Mouse (Mus musculus) heart, adult 18-20 months (tissue): ENCODE data around the gene Thbs2. TPM values are rescaled to one million over a fixed set of nuclear protein-coding genes. Genes with fewer than 3 reads are reported as not detected.
A peak's percentile ranks its signal among the peaks of the same experiment; 100 is the strongest.

Experiments
- DNase-seq, 2 experiments: peaks; one replicate each; pipeline ENCODE4 v3.0.0; 2021 to 2022; ENCODE audit warnings: mixed read lengths in 1 of 2
- total RNA-seq, 2 experiments: library from RNA; stranded (reverse); gene quantifications; 2 replicates each; pipeline ENCODE4 v1.2.3; 2021

The Thbs2 gene
- total RNA-seq, 2 experiments from 2014 or later = 11.1 to 11.2 TPM

DNA sequence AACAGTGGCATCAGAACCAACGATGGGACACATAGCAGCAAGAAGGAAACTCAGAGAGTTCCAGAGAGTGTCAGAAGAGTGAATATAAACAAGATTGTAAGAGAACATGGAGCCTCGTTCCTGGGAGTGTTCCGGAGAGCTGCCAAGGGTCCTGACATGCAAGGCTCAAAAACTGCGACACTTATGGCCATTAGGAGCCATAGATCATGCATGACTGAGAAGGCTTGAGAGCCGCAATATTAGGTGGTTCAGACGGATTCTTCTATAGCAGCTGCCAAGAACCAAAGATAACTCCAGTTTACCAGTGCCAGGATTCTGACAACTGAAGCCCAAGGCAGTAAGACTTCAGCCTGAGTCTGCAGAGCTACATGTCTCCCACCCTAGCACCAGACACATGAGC, 3.1 kb upstream of the Thbs2 start:
- DNase-seq = no peak

DNA sequence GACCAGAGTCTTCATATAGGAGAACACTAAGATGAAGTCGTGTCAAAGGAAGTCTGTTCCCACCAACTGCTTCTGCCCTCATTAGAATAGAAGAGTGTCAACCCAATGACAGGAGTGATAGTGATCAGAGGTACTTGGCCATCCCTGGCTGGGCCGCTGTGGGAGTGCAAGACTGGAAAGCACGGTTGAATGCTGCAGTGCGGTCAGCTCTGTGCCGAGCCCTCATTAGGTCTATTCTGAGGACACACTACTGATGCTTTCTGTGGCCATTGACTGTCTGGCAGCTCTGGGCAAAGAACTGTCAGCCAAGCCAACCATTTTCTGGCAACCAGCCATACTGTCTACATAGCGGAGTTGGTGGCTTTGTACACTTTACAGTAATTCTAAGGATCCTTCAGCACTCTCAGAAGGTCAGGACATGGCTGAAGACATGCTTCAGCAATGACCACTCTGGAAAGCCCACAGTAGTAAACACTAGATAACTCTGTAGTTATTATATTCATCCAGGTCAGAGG, 2.3 kb upstream of the Thbs2 start:
- no peak for DNase-seq

DNA sequence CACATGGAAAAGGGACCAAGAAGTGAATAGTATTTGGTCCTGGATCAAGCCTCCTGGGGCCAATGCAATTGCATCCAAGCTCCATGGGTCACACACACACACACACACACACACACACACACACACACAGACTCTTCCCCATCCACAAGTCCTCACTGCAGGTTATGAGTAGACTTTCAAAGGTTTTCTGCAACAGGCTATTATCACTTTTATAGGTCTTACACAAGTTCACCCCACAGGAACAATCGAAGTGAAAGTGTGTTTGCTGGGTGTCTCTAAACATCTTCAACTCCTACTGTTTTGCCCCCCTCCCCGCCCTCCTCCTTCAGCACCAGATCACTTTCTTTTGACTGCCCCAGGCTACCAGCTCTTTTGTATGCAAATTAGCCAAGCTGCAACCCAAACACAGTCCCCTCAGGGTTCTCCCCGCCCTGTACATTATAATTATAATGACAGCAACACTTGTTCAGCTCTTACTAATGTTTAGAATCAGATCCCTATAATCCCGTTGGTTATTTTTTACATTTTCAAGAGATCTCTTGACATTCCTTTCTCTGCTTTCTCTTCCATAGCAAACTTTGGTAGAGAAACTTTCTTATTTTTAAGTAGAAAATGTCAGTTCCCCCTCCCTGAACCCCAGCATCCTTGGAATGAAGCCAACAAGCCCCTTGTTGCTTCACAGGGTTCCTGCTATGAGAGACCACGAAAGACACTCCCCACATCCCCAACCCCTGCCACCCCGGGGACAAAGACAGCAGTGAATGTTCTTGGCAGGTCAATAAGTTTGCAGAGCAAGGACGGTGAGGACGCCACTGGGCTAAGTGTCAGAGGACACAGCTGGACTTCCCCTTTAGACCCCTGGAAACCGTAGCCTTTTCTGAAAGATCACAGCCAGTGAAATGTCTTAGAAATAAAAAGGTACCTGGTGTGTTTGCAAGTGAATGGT, 714 bp downstream of the Thbs2 start:
- DNase-seq = no peak

DNA sequence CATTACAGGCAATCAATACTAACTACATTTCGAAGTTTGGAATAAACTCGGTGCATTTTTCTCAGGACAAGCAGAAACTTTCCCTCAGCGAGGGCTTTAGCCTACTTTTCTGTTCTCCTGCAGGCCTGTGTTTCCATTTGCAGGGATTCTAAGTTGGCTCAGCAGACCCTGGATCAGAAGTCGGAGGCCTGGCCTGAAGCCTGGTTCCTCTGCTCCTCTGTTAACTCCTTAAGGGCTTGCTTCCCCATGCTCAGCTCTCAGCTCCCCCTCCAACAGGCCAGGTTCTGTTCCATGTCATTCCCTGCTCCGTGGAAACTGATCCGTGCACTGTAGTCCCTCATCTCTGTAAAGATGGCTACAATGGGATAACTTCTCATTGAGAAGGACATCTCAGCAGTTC, 2.1 kb downstream of the Thbs2 start:
- peak in 1 of 2 experiments; percentile 44 for DNase-seq

DNA sequence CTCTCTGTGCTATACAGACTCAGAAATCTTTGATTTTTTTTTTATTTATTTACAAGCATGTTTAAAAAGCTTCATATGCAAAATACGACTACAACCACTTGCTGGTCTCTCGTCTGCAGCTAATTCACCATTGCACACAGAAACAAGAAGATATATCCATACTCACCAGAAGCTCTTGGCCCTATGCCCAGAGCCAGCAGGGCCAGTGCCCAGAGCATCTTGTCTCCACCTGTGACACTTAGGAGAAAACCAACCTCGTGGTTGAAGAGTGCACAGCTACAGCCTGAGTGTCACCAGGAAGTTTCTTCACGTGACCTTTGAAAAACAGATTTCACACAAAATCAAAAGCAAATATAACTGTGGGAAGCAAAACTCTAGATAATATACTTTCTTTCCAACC, 2.8 kb downstream of the Thbs2 start:
- DNase-seq = no peak

DNA sequence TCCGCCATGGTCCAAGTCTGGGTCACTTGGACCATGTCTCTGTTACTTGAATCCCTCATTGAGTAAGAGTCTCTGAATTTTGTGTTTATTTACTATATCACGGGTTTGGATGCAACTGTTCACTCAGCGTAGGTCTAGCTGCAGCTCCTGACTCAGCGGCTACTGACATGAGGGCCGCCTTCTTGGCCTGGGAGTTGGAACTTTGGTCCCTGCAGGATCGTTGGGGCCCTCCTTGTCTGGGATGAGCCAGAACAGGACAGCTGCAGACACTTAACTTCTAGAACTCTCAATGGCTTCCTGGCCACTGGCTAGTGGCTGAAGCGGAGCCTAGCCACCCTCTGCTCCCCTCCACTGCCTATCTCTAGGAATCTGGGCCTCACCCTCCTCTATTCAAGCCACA, 11.2 kb downstream of the Thbs2 start:
- DNase-seq = peak in 1 of 2 experiments; percentile 32

DNA sequence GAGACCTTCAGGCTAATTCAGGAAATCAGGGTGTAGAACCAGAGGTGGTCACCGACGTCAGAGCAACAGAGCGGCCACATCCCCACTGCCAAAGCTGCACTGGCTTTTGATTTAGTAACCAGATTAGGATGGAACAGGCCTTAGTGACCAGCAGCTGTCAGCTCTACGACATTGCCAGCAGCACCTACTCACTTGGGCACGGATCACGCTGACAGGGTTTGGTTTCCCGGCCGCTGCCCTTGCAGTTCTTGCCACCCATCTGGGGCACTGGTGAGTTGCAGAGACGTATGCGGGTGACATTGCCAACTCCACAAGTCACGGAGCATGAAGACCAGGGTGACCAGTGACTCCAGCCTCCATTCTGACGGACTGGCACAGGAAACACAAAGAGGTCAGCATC, 13.0 kb downstream of the Thbs2 start:
- DNase-seq = no peak

DNA sequence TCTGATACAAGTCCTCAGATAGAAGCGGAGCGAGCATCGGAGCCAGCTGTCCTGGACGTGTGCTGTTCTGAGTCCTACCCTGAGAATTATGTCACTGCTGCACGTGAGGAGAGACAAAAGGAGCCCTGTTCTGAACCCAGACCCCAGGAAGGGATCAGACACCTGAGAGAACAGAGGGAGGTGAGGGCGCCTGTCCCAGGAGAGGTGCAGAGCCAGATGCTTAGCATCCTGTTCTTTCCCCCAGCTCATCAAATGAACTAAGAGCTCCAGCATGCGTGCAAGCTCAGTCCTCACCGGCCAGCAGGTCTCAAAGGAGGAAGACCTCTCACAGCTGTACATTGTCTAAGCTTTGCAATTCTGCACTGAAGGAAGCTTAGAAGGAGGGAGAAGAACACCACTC, 16.8 kb downstream of the Thbs2 start:
- DNase-seq = no peak

DNA sequence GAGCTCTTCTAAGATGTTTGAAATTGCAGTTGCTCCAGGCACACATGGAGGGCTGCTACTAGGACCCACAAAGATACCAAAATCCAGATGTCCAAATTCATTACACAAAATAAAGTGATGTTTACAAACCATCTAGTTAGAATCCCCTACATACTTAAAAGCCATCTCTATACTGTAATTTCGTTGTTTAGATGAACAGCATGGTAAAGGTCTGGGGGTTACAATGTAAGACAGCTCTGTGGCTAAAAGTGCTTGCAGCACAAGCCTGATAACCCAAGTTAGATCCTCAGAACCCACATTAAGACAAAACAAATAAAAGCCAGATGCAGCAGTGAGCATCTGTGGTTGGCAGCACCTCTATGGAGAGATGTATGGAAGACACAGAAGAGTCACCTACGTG, 18.5 kb downstream of the Thbs2 start:
- DNase-seq = no peak

DNA sequence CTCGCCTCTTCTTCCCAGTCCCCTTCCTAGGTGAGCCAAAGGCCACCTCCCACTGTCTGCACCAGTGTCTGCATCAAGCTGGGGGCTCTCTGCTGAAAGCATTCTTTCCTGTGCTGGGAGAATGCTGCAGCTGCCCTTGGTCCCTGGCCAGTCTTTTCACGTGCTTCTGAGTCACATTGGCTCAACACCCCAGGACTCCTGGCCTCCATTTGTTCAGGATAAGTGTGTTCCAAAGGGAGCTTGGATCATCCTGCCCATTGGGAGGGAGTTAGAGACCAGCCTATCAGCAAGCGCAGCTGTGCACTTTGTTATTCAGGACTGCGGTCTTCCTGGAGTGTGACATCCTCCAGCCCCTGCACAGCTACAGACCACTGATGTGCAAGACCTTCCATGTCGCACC, 21.6 kb downstream of the Thbs2 start:
- DNase-seq = peak; percentile 92

DNA sequence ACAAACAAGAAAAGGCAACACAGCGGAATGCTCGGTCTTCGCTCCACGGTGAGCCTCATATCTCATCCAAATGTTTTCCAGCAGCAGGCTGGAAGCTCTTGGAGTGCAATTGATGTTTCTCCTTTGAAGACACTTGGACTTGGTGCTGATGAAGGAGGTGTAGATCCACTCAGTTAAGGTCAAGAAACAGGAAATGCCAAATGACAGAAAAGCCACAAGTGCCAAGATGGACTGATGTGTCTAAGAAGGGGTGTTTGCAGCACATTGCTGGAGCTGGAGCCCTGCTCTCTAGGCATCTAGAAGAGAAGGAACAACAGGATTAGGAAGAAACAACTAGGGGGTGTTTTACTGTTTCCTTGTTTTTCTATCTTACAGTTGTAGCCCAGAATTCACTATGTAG, 26.8 kb downstream of the Thbs2 start:
- no peak for DNase-seq

DNA sequence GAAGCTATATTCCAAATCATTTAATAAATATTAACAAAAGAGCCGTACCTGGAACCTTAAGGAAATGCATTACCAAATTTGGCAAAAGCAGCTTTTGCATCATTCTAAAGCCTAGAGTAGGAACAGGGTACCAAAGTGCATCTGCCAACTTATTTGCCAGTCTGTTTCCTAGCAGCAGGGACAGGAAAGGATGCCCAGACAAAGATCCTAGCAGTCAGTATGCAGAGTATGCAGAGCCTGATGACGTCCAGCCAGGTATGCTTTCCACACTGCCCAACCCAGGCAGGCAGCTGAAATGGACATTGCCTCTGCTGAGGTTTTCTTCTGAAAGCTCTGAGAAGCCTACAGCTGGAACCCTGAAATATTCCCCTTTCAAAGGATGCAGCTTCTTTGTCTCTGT, 27.6 kb downstream of the Thbs2 start:
- DNase-seq = no peak

DNA sequence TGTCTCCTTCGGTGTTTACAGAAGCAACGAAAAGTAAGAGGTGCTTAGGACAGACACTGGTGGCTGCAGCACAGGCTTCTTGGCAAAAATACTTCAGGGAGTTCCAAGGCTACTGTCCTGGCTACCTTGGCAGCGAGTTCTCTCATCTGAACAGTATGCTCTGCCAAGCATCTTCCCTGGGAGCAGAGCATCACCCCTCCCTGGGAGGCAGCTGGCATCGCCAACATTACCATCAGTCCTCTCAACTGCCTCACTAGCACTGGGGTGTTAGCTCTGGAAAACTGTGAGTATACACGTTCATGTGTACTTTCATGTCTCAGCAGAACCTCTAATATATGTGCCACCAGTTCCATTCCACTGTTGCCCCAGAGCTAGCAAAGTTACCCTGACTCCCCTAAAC, 30.7 kb downstream of the Thbs2 start:
- DNase-seq = no peak

DNA sequence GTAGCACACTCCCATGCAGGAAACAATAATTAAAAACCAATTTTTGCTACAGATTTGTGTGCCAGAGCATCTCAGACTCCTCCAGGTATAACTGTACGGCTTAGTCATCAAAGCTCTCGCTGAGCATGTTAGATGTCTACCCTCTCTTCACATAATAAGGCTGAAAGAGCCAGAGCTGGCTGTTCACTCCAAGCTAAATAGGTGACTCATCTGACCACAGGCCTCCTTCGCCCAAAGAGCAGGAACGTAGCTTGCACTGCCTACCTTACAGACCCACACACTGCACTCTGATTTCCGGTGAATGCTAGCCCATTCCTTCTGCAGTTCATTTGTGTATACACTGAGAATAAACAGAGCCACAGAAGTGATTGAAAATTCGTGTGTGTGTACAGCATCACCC, 31.6 kb downstream of the Thbs2 start:
- no peak for DNase-seq

DNA sequence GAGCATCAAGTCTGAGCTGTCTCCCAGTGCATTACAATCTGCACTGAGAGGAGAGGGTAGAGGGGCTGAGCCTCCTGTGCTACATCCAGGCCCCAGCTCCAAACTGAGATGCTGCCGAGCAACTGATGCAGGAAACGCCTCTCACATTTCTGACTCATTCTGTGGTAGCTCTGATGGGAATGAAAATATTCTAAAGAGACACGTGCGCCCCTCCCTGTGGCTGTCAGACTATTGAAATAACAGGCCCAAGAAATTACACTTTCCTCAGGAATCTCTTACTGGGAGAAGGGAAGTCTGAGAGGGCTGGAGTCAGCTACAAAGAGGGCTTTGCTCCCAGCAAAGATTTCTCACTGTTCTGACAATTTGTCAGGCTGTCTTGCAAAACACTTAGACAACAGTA, 34.3 kb downstream of the Thbs2 start:
- DNase-seq = peak in 1 of 2 experiments; percentile 31

DNA sequence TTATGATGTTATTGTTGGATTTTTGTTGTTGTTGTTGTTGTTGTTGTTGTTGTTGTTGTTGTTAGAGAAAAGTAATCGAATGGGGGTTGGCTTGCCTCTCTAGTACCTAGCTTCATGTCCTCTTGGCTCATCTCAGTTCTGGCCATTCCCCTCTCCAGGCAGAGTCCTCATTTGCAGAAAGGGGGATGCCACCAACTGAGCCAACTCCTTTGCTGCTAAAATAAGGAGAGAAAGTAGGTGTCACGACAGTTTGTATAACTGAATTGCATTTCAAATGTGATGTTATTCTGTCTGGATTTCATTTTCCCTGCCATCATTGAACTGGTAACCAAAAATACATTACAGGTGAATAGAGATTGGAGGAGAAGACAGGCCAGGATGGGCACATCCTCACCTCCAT, 35.9 kb downstream of the Thbs2 start:
- no peak for DNase-seq

DNA sequence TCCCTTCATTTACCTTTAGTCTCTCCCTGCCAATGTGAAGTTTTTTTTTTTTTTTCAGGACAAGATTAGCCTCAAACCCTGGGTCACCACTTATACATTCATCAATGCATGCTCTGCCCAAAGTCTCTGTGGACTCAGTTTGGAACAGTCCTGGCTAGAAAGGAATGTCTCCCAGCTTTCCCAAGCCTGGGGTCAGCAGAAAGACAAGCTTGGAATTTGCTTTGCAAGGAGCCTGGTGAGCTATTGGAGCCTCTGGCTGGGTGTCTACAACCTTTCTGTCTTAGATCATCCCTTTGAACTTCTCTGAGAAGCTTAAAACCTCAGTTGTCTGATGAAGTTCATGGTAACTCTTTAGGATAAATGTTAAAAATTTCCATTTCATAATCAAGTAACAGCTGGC, 36.9 kb downstream of the Thbs2 start:
- DNase-seq = no peak

DNA sequence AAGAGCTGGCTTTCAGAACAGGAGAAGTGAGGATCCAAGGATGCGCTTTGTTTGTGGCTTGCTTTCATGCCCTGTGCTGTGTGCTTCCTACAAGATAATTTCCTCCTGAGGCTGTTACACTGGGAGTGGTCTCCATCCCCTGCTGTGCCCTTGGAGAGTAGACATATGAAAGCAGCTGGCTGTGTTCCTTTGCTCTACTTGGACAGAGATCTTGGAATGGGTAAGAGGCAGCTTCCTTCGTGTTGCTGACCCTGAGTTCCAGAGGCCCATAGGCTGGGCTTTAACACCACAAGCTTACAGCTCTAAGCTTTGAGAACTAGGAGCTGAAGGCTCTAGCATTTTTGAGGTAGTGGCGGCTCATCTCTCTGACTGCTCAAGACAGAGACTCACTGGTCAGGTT, 39.1 kb downstream of the Thbs2 start:
- peak; percentile 18 for DNase-seq

DNA sequence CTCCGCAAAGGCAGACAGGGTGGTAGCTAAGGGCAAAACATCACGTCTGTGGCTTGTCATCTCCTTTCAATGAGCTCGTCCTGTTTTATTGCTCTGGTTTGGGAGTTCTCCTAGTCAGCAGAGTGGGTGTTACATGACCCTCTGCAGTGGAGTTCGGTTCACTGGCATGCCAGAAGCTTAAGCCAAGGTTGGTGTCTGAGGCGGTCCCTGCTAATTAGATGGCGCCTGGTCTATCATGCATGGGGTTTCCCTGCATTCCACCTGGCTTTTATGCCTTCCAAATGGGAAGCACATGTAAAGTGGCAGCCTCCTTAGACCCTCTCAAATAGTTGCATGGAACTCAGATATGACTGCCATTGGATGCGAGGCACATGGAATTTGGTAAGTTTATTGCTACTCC, 42.0 kb downstream of the Thbs2 start:
- DNase-seq = no peak

DNA sequence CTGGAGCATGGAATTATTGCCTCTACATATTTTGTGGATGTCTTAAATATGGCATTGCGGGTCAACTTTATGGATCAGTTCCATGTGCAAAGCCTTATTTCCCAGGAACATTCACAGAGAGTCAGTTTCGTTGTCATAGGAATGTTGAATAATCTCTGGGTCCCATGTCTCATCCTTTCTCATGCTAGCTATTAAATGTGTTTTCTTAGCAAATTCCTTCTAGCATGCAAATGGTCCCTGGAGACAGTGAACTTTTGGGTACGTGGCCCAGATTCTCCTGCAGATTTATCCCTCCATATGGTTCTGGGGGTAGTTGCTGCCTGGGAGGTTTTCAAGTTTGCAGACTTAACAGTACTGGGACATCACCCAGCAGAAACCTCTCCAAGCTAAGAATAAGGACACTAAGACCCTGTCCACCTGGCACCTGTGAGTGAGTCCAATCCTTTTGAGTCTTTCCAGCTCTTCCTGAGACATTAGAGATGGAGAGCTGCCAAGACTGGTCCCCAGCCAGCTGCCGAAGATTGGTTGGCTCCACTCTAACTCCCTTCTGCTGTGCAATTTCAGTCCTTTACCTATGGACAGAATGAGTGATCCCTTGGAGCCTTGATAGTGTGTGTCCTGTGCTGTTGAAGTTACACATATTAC, 45.9 kb downstream of the Thbs2 start:
- DNase-seq = no peak

DNA sequence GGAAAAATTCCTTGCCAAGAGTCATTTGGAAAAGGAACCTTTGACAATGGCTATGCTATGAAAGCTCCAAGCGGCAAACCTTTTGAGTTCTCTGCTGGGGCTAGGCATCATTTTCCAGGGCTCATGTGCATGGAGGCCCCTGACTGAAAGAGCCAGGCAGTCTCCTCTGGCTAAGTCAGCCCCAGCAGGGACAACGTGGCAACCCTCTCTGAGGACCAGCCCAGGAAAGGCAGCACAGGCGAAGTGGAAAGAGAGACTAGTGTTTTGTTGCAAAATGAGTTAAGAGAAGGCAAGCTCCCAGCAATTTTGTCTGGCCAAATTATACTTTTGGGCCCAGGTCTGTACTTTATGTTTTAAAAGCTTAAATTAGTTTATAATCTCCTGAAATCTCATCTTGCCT, 50.0 kb downstream of the Thbs2 start:
- no peak for DNase-seq

DNA sequence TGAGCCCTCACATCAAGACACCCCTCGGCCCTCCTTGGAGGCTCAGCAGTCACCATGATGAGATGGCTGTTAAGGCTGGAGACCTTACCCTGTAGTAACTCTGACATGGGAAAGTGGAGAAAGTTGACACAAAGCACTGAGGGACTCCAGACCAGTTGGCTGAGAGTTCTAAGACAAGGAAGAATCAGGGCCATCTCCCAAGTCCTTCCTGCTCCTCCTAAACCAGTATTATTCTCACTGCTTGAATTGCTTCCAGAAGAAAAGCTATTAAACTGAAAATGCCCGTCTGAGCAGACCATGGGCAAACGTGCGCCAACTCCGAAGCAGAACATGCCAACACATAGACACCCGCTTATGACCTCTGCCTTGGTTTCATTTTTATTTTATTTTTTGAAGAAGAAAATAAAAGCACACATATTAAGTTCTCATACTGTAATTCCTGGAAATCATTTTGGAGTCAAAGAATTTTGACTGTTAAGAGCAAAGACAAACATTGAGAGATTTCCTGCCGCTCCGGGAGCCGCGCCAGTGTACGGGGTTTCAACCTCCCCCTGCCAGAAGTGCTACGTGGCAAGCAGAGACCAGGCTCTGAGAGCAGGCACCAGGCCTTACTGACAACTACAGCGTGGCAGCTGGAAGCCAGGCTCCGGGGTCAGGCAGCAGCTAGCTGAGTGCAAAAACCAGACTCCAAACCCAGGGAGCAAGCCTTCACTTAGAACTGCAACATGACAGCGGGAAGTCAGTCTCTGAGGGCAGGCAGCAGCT, 53.5 kb downstream of the Thbs2 start:
- peak; percentile 70 to 75 for DNase-seq
